Mouse (Mus musculus) small intestine, adult 2 months (tissue): ENCODE results near the gene Map3k3.

ENCODE experiments used
- CTCF ChIP-seq: fragments of 200-500 bp; IDR thresholded peaks from 2 replicates; pipeline ENCODE4 v1.5.1; 2012; ENCODE audit warnings: low read depth, mild to moderate bottlenecking, control low read depth, inconsistent platforms, low read length, moderate library complexity, mixed read lengths; ENCODE audit not compliant: insufficient replicate concordance, insufficient read length; ENCODE audit errors: extremely low read depth
- POLR2A ChIP-seq: fragments of 200-500 bp; IDR thresholded peaks from 2 replicates; pipeline ENCODE4 v1.6.1; 2012; ENCODE audit warnings: low read depth, mild to moderate bottlenecking, control low read depth, inconsistent platforms, low read length, moderate library complexity

GRCm38 (mm10) chr11:106053921-106054320, 30.5 kb upstream of the Map3k3 start:
- TF ChIP-seq CTCF (no peak), POLR2A (no peak)
